Mouse (Mus musculus): ENCODE data around the gene Ncstn.

Ncstn gene

GRCm38 (mm10) chr1:172028394-172029275 lies 54.0 kb downstream of the Ncstn start, which contains the start of gene Vangl2:
Vangl2 (minus strand) TSS chr1:172028444.
- in situ Hi-C loops (cut with MboI, MseI), result loop anchor here in 1 of 2 experiments (25.0 kb wide), 1 partner anchor 609 kb away; the partner anchor contains the start of gene Dusp23

- in situ Hi-C loops (cut with MboI, MseI), result loop anchor here in 1 of 2 experiments (25.0 kb wide), 1 partner anchor 610 kb away; the partner anchor contains the start of gene Dusp23
Observed at GRCm38 (mm10) chr1:172027809-172028102, 54.8 kb downstream of the Ncstn start.

DNA sequence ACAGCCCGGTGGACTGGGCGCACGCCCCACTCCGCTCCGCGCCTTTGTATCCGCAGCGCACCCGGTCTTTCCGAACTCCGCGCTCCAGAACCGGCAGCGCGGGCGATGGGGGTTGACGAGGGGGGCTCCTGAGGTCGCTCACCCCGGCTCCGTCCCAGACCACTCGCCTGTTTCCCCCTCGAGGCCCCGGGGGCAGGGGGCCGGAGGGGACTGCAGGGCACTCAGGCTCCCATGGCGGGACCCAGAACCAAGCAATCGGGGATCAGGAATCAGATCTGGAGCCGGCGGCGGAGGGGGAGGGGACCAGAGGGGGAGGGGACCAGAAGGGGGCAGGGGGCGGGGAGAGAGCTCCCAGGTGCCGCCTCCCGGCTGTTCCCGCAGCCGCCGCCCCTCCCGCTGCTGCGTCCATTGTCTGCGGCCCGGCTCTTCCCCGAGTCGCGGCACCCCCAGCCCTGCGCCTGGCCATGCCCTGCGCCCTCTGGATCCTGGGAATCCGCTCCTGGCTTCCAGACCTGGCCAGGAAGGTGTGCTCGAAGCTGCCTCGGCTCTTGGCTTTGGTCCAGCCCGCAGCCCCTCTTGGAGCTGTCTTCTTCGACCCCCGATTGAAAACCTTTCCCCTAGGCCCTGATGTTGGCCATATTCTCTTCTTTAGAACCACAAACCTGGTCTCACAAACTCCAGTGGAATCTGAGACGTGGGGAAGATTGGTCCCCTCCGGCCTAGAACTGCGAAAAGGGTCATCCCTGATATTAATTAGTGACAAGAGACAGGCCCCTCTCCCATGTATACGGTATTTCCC lies 55.4 kb downstream of the Ncstn start:
- in situ Hi-C loops (cut with MboI, MseI), result loop anchor here in 1 of 2 experiments (25.0 kb wide), 1 partner anchor 610 kb away; the partner anchor contains the start of gene Dusp23

DNA sequence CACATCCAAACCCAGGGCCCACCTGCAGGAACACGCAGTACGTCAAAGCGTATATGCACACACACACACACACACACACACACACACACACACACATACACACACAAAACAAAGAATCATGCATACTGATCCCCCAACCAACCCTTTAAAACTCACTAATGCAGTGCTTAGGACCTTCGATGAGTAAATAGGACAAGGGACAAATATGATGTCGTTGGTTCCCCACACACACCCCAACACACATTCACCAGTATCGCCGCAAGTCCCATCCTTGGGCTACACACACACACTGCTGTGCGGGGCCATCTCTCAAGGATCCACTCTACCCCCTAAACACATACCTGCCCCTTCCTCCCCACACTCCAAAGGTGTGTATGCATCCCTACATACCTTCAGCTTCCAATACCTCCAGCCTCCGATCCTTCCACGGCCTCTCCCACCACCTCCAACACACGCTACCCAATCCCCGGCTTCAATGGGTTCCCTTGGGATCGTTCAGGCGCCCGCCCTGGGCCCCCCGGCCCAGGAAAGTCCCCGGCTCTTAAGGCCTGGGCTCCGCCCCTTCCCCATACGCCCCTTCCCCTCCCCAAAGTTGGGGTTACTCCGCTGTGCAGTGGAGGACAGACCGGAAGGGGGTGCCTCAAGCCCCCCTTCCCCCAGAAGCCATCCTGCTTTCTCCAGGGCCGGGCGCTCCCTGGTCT lies 56.2 kb downstream of the Ncstn start:
- in situ Hi-C loops (cut with MboI, MseI), result loop anchor here in 1 of 2 experiments (25.0 kb wide), 1 partner anchor 611 kb away; the partner anchor contains the start of gene Dusp23

DNA sequence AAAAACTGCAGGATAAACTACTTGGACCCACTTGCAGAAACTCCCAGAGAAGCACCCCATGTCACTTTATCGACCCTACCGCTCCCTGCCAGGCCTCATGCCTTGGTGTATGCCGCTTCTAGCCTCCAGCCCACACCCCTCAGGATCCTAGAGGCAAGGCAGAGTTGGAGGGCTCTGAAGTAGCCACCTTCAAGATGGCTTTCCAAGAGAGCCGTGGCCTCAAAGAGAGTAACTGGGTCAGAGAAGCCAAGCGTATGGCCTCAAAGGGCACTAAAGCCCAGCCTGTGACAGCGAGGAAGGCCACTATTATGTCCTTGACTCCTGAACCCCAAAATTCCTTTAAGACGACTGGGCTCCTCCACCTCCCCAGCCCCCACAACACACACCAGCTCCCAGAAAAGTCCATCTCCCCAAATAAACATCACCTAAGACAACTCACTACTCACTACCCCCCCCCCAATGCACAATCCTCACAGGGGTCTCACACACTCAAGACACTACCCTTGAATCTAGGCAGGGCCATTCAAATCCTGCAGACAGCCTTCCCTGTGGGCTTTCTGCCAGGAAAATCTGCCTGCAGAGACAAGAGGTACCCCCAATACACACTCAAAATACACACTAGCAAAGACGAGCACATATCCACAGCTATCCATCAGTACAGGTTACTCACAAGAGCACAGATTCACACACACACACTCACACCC lies 57.2 kb downstream of the Ncstn start:
- in situ Hi-C loops (cut with MboI, MseI), result loop anchor here in 1 of 2 experiments (25.0 kb wide), 1 partner anchor 612 kb away; the partner anchor contains the start of gene Dusp23

DNA sequence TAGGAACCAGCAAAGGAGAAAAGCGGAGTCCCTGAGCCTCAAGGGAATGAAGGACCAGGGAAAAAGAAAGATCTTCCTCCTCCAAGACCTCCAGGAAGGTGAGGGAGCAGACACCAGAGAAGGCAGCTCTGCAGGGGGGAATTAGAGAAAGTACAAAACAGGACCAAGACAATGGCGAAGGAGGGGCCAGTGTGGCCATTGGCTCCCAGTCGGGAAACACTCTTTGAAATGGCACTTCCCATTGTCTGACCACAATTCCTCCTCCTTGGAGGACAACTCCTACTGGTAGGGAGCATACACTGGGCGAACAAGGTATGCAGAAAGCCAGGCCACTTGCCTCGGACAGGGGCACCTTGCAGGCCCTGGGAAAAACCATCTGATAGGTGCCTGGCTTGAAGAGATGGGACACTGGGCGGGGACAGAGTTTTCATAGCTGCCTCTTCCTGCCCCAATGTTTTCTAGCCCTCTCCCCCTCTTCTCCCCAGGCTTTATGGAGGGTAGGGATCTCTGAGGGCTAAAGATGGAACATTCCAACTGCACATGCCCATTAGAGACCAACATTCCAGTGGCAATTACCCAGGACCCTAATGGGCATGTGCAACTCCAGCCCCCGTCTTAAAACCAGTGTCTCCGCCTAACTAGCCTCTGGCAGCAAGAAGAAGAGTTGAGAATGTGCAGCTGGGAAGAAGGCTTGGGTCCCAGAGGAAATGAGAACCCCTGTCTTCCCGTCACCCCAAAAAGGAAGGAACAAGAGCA lies 58.3 kb downstream of the Ncstn start:
- in situ Hi-C loops (cut with MboI, MseI), result no loop called here

DNA sequence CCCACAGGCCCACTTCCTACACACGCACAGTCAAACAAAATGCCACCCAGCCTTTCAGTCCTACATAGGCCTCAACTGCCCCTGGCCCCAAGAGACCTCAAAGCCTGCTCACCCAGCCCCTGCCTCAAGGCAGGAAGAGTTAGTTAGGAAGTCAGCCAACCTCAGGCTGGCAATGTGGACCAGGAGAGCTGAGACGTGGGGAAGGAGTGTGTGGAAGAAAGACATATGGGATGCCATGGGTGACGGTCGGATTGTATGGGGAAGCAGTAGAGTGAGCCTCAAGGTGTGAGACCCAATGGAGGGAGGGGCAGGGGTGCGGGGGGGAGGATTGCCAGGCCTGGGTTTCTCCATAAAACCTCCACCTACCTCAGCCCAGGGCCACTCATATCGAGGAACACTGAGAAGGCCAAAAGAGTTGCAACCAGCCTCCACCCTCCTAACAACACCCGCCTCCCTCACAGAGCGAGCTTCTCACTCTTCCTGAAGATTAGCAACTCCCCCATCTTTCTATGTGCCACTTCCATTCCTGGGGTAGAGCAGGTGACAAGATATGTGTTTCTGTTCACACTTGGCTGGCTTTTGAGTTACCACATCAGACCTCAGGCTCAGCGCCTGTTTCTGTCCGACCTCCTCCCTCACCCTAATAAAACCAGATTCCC lies 62.6 kb downstream of the Ncstn start:
- in situ Hi-C loops (cut with MboI, MseI), result no loop called here

- in situ Hi-C loops (cut with MboI, MseI), result no loop called here
Observed at GRCm38 (mm10) chr1:172019339-172019738, 63.3 kb downstream of the Ncstn start.

GRCm38 (mm10) chr1:172018336-172019311 lies 64.0 kb downstream of the Ncstn start:
- in situ Hi-C loops (cut with MboI, MseI), result no loop called here

- in situ Hi-C loops (cut with MboI, MseI), result no loop called here
Observed at GRCm38 (mm10) chr1:172017517-172018070, 65.0 kb downstream of the Ncstn start.

GRCm38 (mm10) chr1:172016660-172017516 lies 65.7 kb downstream of the Ncstn start:
- in situ Hi-C loops (cut with MboI, MseI), result no loop called here

GRCm38 (mm10) chr1:172016031-172016430 lies 66.6 kb downstream of the Ncstn start:
- in situ Hi-C loops (cut with MboI, MseI), result no loop called here
